Mouse (Mus musculus) left cerebral cortex, postnatal 25 days (tissue): ENCODE measurements around the gene Lrba. TPM values are rescaled to one million over a fixed set of nuclear protein-coding genes. Genes with fewer than 3 reads are reported as not detected.

Source experiments
- DNase-seq, 2 experiments: peaks; one replicate each; pipeline ENCODE4 v3.0.0; 2022; ENCODE audit warnings: low spot score in 2 of 2, mixed read lengths in 1 of 2
- intact Hi-C: fragments of 180-260 bp; cut with DNase I; formaldehyde crosslinking; loops from one replicate; pipeline ENCODE4 v1.15.1; 2025
- total RNA-seq, 2 experiments: library from RNA; stranded (reverse); gene quantifications; 2 replicates each; pipeline ENCODE4 v1.2.3; 2021

The Lrba gene
- total RNA-seq, 2 experiments from 2014 or later = 24.7 to 30.6 TPM

DNA sequence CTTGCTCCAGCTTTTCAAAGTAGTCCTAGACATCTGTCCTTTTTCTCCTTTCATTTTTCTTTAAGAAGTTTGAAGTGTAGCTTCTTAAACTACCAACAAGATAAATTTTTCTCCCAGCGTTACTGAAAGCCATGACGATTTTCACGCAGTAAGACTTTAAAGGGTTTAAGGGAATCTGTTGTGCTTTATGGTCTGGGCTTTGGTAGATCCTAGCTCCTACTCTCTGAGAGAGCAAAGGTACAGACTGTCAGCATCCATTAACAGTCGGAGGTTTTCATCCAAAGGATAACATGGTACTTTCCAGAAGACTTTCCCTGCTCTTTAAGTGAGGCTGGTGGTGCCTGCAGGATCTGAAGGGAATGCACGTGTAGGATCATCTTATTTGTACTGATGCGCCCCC, 544.5 kb downstream of the Lrba start:
- no peak for DNase-seq
- intact Hi-C loops = loop anchor here (10.0 kb wide), 1 partner anchor 444 kb away; no protein-coding TSS in a partner anchor

DNA sequence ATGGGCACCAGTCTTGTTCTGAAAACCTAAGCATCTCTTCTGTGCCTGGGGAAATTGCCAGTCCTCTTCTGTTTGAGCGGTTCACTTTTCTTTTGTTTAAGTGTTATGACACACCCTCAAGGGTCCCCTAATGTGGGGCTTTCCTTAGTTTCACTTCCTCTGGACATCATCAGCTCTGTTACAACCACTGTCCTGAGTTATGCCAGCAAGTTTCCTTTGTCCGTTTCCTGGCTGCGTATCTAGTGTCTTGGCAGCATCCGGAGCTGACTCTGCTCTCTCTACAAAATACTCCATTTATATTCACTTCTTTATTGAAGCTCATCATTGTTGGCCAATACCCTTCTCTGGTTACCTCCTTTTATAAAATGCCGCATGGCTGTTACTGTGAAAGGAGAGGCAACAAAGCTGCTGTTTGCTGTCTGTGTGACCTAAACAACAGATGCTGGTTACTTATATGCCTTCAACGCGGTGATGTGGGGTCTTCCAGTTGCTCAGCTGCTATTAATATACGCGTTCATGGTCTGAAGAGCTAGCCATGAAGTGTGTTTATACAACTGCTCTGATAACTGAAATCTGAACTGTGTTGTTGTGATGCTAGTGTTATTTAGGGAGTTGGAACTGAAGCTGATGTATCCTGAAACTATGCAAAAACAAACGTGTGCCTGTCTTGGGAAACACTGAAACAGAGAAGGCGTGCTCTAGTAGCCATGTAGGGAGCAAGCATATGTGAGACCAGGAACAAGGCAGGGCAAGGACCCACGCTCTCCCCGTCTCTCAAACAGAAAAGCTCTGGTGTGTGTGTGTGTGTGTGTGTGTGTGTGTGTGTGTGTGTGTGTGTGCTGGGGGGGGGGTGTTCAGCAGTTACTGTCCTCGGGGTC, 550.3 kb downstream of the Lrba start:
- intact Hi-C loops = no loop called here
- DNase-seq = no peak

DNA sequence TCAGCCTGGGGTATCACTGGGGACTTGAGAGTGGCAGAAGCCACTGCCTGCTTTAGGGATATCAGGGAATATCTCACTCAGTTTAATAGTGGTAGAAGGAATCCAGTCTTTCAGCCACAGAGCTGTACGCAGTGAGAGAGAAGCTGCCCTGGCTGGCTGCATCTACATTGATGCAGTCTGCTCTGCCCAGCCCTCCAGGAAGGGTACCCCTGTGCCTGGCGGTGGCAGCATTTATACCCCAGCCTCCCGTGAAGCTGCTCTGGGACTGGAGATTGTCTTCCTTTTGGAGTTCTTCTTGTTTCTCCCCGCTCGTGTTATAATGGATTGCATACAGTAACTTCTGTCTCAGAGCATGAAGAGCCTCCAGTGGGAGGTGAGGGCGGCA, 551.0 kb downstream of the Lrba start:
- no peak for DNase-seq
- intact Hi-C loops = no loop called here

DNA sequence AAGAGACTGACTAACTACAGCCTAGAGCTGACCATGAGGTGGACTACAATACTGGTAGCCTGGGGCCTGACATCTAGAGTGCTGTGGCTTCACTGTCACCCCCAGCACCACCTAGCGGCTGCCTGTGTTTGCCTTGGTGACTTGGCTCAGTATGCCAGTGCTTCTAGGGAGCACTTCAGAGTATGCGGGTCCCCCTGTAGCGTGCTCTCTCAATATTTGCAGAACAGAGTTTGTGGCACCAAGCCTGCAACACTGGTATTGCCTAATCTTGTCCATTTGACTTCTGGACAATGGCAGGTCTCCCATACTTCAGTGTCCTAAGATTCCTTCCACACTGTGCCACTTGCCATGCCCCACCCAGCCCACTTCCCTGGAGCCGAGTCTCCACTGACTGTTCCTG, 555.2 kb downstream of the Lrba start:
- intact Hi-C loops = no loop called here
- DNase-seq = no peak

DNA sequence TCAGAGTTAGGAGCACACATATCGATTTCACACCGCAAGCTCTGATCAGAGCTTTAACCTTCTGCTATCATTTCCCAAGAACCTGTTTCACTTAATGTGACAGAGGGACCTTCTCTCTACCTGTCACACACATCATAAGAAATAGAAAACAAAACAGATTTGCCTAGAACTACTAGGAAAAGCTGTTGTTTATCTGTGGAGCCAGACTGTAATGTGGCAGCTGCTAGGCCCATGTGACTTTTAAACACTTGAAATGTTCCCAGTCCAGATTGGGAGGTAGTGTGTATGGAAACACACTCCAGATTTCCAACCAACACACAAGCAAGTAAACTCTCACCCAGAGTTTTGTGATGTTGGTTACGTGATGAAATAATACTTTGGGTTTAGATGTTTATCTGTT, 559.6 kb downstream of the Lrba start:
- no peak for DNase-seq
- intact Hi-C loops = no loop called here

- intact Hi-C loops = no loop called here
- no peak for DNase-seq
Observed at GRCm38 (mm10) chr3:86784930-86785329, 560.5 kb downstream of the Lrba start.

DNA sequence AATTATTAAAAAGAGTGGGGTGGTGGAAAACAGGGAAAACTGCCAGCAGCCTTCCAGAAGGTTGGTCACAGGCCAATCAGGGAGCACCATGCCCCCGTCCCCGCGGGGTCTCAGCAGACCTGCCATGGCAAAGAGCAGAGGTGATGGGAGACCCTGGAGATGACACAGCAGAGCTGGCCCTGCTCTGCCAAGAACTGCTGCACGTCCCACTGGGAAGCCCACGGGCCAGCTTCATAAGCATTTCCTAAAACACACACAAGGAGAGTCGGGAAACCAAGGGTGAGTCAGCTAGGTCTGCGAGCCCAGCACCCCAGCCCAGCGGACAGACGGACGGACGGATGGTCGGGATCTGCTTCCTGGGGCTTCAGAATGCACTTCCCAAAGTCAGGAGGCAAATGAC, 561.8 kb downstream of the Lrba start:
- no peak for DNase-seq
- intact Hi-C loops = no loop called here

DNA sequence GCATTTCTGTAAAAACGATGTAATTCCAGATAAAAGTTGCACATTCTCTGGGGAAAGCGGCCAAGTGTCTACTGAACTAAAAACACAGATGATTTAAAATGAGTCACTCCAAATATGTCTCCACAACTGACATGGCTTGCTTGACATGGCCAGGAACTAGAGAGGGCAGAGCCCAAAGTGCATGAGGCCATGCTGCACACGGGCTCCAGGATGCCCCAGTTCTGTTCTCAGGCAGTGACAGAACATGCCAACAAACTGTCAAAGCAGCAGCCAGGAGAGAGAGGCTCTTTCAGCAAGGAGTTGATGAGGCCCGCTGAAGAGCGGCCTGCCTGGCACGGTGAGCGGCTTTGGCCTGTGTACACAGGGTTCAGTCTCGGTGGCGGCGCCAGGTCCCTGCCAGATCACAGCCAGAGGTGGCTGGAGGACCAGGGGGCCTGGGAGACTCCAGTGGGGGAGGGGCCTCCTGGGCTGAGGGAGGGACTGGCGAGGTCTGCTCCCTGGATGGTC, 562.4 kb downstream of the Lrba start:
- intact Hi-C loops = no loop called here
- peak; percentile 58 to 74 for DNase-seq

DNA sequence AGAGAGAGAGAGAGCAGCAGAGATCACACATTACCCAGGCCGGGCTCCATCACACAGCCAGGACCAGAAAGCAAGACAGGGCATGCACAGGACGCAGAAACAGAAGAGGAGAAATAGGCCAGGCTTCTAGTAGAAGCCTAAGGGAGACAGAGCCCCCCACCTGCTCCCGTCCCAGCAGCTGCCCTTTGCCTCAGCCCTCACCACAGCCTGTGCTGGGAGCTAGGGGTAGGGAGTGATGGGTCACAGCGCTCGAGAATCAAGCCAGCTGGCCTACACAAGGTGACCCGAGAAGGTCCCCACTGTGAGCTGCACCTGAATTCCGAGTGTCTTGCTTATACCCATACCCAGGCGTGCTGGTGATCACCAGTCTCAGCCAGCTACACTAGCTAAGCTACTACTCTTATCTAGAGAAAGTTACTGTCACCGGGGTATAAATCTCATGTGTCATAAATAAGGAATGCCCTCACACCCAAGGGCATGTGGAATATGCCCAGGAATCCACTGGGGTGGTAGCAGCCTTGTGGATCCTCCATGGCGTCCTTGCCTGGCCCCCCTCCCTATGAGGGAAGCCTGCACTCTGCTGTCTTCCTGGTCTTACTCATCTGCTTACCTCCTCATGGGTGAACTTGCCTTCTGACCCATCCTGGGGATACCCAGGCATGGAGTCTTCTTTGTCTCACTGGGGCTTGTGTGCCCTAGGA, 563.1 kb downstream of the Lrba start:
- intact Hi-C loops = loop anchor here (1.0 kb wide), 1 partner anchor 189 kb away; no protein-coding TSS in a partner anchor
- no peak for DNase-seq

- intact Hi-C loops = loop anchor here (1.0 kb wide), 1 partner anchor 188 kb away; no protein-coding TSS in a partner anchor
- peak; percentile 70 to 86 for DNase-seq
Observed at GRCm38 (mm10) chr3:86788711-86789110, 564.2 kb downstream of the Lrba start.

DNA sequence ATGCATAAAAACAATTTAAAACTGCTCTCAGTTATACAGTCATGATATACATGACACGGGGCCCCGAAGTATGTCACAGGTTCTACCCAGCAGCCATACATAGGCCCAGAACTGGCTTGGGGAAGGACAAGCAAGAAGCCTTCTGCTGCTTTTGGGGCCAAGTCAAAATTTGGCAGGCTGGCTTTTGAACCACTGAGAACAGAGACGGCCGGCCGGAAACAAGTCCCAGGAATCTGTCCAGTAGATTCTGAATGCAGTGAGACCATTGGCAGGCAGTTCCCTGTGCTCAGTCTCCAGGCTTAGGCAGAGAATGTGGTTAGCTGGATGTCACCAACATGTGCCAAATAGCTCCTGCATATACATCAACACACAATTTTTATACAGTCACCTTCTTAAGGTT, 565.3 kb downstream of the Lrba start:
- DNase-seq = no peak
- intact Hi-C loops = no loop called here

DNA sequence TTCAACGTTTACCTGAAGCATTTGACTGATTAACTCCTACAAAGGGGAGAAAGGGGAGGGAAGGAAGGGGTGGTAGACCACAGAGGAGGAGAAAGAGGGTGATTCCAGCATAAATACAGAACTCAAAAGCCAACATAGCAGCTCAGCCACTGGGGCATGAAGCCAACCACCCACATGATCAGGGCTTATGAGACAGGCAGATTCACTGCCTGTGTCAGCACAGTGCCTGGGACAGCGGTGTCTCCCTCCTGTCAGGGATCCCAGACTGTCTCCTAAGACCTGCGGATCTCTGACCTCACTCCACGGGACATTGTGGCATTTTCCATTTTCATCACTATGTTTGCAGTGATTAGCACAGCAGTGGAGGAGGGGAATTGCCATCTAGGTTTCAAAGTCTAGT, 568.8 kb downstream of the Lrba start:
- no peak for DNase-seq
- intact Hi-C loops = no loop called here

- DNase-seq = no peak
- intact Hi-C loops = no loop called here
Observed at GRCm38 (mm10) chr3:86793720-86794191, 569.3 kb downstream of the Lrba start.

- intact Hi-C loops = no loop called here
- DNase-seq = no peak
Observed at GRCm38 (mm10) chr3:86796716-86797115, 572.2 kb downstream of the Lrba start.

DNA sequence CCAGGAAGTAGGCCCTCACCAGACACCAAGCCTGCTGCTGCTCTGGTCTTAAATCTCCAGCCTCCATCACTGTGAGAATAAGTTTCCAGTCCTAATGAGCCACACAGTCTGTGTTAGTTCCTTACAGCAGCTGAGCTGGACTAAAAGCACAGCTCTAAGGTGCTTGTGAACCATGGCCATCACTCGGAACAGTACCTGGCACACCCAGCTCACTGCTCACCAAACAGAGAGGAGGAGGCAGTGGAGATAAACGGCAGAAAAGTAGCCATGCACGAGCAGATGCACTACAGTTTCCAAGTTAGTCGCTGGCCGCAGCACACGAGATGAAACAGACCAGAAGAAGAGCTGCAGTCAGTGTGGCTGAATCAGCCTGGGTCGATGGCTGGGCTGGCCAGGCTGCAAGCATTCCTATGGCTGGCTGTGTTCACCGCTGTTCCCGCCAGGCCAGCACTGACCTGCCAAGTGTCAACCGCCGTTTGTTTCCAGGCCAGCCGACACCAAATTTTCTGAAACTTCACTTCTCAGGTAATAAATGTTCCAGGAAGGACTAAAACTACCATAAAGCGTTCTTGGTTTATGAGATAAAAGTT, 573.5 kb downstream of the Lrba start:
- intact Hi-C loops = no loop called here
- no peak for DNase-seq

GRCm38 (mm10) chr3:86799041-86799440, 574.6 kb downstream of the Lrba start:
- no peak for DNase-seq
- intact Hi-C loops = no loop called here

- intact Hi-C loops = no loop called here
- peak in 1 of 2 experiments; percentile 43 for DNase-seq
Observed at GRCm38 (mm10) chr3:86800841-86801240, 576.4 kb downstream of the Lrba start.

DNA sequence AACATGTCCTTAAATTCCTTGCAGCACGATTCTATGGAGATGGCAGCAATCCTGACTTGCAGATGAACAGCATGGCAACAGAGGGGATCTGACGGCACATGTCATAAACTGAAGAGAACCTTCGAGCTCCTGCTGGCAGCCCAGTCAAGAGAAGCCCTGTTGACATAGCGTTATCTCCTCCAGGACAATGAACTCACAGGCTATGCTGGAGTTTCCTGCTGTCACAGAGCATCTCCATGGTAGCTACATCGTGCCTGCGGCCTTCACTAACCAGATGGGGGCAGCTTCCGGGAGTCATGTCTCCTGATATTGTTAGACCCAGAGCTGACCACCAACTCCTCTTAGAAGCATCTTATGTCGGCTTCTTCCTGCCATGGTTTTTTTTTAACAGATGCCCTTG, 578.3 kb downstream of the Lrba start:
- intact Hi-C loops = no loop called here
- DNase-seq = no peak

DNA sequence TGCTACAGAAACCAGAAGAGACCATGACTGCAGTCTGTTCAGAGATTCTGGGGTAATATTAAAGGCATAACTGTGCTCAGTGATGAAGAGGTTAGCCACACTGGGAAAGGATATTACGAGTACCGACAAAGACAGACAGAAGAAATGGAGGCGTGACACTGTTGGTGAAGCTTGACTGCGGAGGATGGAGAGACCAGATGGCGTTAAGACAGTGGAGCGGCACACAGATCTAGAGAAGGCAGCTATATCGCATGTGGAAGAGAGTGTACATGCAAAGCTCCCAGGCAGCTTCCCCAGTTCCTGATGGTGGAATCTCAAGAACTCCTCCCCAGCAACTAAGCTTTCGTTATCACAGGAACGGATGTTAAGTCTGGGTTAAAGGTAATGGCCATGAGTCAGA, 579.8 kb downstream of the Lrba start:
- intact Hi-C loops = no loop called here
- peak; percentile 66 to 93 for DNase-seq

DNA sequence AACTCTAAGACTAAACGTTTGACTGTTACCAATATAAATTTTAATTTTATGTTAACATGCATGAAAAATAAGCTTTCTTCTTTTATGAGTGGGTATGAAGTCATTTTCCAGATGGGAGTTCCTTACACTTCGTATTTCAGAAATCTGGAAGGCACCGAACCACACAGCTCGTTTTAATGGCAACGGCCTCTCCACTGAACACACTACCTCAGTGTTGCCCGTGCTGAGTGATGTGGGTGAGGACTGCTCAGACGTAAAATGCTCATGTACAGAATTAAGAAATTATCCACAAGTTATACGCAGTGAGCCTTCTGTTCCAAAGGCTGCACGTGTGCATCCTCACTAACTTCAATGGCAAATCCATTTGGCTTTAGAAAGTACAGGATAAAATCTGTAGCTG, 582.4 kb downstream of the Lrba start:
- intact Hi-C loops = loop anchor here (5.0 kb wide), 1 partner anchor 65 kb away; no protein-coding TSS in a partner anchor
- peak in 1 of 2 experiments; percentile 51 for DNase-seq
